Mouse (Mus musculus): Measurements from ENCODE around the gene Fbxl14. TPM values are rescaled to one million over a fixed set of nuclear protein-coding genes. Genes with fewer than 3 reads are reported as not detected.

Gene Fbxl14
- total and polyA plus RNA-seq, 3 experiments = 58.1 to 65.4 TPM; not detected in 1

- Histone ChIP-seq H3K27ac (ENCODE audit: control insufficient read depth, low read depth, low read length) (no peak overlapping the region), H3K9me3 (replicated peaks; ENCODE audit: insufficient read depth, low read length) (no peaks in the 10 kb centered on the region), H3K4me3 (ENCODE audit: control insufficient read depth in 1 of 2, insufficient read depth in 1 of 2, low read depth in 2 of 2, low read length in 2 of 2) (no peak overlapping the region), H3K9ac (ENCODE audit: control insufficient read depth, low read depth, low read length, poor library complexity, severe bottlenecking) (peak overlapping the region; percentile 46), H3K79me2 (ENCODE audit: control insufficient read depth, insufficient read depth, low read length, poor library complexity) (peaks cover 38% of the 10 kb centered on the region), H3K4me1 (ENCODE audit: control insufficient read depth in 1 of 2, insufficient read depth in 2 of 2, low read length in 2 of 2) (peaks cover 3 to 6% of the 10 kb centered on the region in 2 experiments), H3K36me3 (ENCODE audit: control insufficient read depth in 1 of 2, insufficient read depth in 2 of 2, low read length in 2 of 2) (peaks cover 3 to 12% of the 10 kb centered on the region in 2 experiments; a peak in 3 of 4 replicates), H3K27me3 (ENCODE audit: control insufficient read depth in 1 of 2, insufficient read depth in 2 of 2, low read length in 2 of 2) (no peaks in the 10 kb centered on the region)
- no peak for DNase-seq (ENCODE audit: low read depth, low spot score)
- TF ChIP-seq MYC (IDR thresholded peaks at IDR 0.05; ENCODE audit: low read depth, low read length) = no peak
- no peak for TF ChIP-seq TCF12 (IDR thresholded peaks at IDR 0.05; ENCODE audit: low read depth, low read length)
- TF ChIP-seq ZMIZ1 (IDR thresholded peaks at IDR 0.05; ENCODE audit: low read depth, low read length) = no peak
- TF ChIP-seq ELF1 (IDR thresholded peaks at IDR 0.05; ENCODE audit: low read depth, low read length) = no peak
- no peak for TF ChIP-seq TAL1 (IDR thresholded peaks at IDR 0.05; ENCODE audit: low read length)
- no peak for TF ChIP-seq NELFE (IDR thresholded peaks at IDR 0.05; ENCODE audit: low read depth, low read length)
These were observed 3.6 kb downstream of the Fbxl14 start for GRCm38 (mm10) chr6:119482958-119483600.

- TF ChIP-seq ETS1 (IDR thresholded peaks at IDR 0.05; ENCODE audit: low read depth, low read length) (peak; percentile 20; the same call in 1 of the 2 replicates), ZMIZ1 (IDR thresholded peaks at IDR 0.05; ENCODE audit: low read depth, low read length) (no peak), MEF2A (IDR thresholded peaks at IDR 0.05; ENCODE audit: extremely low read depth, insufficient replicate concordance, low read depth, low read length, poor library complexity, severe bottlenecking) (no peak), GATA1 (IDR thresholded peaks at IDR 0.05; ENCODE audit: low read depth, low read length) (peak; percentile 68)
- Histone ChIP-seq H3K36me3 (ENCODE audit: control insufficient read depth in 1 of 2, insufficient read depth in 2 of 2, low read length in 2 of 2) (peaks cover 3 to 11% of the 10 kb centered on the region in 2 experiments; a peak in 3 of 4 replicates), H3K4me3 (ENCODE audit: control insufficient read depth in 1 of 2, insufficient read depth in 1 of 2, low read depth in 2 of 2, low read length in 2 of 2) (no peak overlapping the region), H3K9me3 (replicated peaks; ENCODE audit: insufficient read depth, low read length) (no peaks in the 10 kb centered on the region), H3K9ac (ENCODE audit: control insufficient read depth, low read depth, low read length, poor library complexity, severe bottlenecking) (no peak overlapping the region), H3K27ac (ENCODE audit: control insufficient read depth, low read depth, low read length) (no peak overlapping the region), H3K79me2 (ENCODE audit: control insufficient read depth, insufficient read depth, low read length, poor library complexity) (peaks cover 23% of the 10 kb centered on the region), H3K27me3 (ENCODE audit: control insufficient read depth in 1 of 2, insufficient read depth in 2 of 2, low read length in 2 of 2) (no peaks in the 10 kb centered on the region), H3K4me1 (ENCODE audit: control insufficient read depth in 1 of 2, insufficient read depth in 2 of 2, low read length in 2 of 2) (peaks cover 0 to 5% of the 10 kb centered on the region in 2 experiments; a peak in 1 of 4 replicates)
- DNase-seq (ENCODE audit: low read depth, low spot score) = peak; percentile 53
These were observed 6.0 kb downstream of the Fbxl14 start for GRCm38 (mm10) chr6:119485486-119485885.

GRCm38 (mm10) chr6:119486381-119487084, 7.1 kb downstream of the Fbxl14 start:
- H3K4me3 ChIP-seq (ENCODE audit: control insufficient read depth in 1 of 2, insufficient read depth in 1 of 2, low read depth in 2 of 2, low read length in 2 of 2) = no peak overlapping the region
- H3K9me3 ChIP-seq (replicated peaks; ENCODE audit: insufficient read depth, low read length) = no peaks in the 10 kb centered on the region
- no peak for TF ChIP-seq POLR2A (IDR thresholded peaks at IDR 0.05; ENCODE audit: control insufficient read depth in 1 of 2, insufficient read depth in 1 of 2, low read depth in 1 of 2, low read length in 2 of 2, poor library complexity in 1 of 2)
- TF ChIP-seq SIN3A (IDR thresholded peaks at IDR 0.05; ENCODE audit: low read length) = no peak
- no peak for TF ChIP-seq NELFE (IDR thresholded peaks at IDR 0.05; ENCODE audit: low read depth, low read length)
- TF ChIP-seq TAL1 (IDR thresholded peaks at IDR 0.05; ENCODE audit: low read length) = no peak
- no peak for TF ChIP-seq ZKSCAN1 (IDR thresholded peaks at IDR 0.05; ENCODE audit: low read depth, low read length)
- TF ChIP-seq RCOR1 (IDR thresholded peaks at IDR 0.05; ENCODE audit: low read depth, low read length) = no peak
- TF ChIP-seq TBP (IDR thresholded peaks at IDR 0.05; ENCODE audit: low read depth, low read length) = no peak
- TF ChIP-seq MYC (IDR thresholded peaks at IDR 0.05; ENCODE audit: low read depth, low read length) = no peak
- TF ChIP-seq MAZ (IDR thresholded peaks at IDR 0.05; ENCODE audit: low read depth, low read length) = no peak
- TF ChIP-seq USF1 (IDR thresholded peaks at IDR 0.05; ENCODE audit: low read depth, low read length) = no peak
- no peak for TF ChIP-seq EP300 (IDR thresholded peaks at IDR 0.05; ENCODE audit: low read depth in 1 of 2, low read length in 2 of 2)
- TF ChIP-seq POLR2AphosphoS5 (IDR thresholded peaks at IDR 0.05; ENCODE audit: borderline replicate concordance, low read depth, low read length) = no peak
- TF ChIP-seq ZNF384 (IDR thresholded peaks at IDR 0.05; ENCODE audit: low read depth, low read length) = no peak
- TF ChIP-seq MXI1 (IDR thresholded peaks at IDR 0.05; ENCODE audit: low read depth, low read length) = no peak
- no peak for DNase-seq (ENCODE audit: low read depth, low spot score)
- H3K27ac ChIP-seq (ENCODE audit: control insufficient read depth, low read depth, low read length) = no peak overlapping the region
- H3K27me3 ChIP-seq (ENCODE audit: control insufficient read depth in 1 of 2, insufficient read depth in 2 of 2, low read length in 2 of 2) = no peaks in the 10 kb centered on the region
- H3K9ac ChIP-seq (ENCODE audit: control insufficient read depth, low read depth, low read length, poor library complexity, severe bottlenecking) = no peak overlapping the region
- H3K79me2 ChIP-seq (ENCODE audit: control insufficient read depth, insufficient read depth, low read length, poor library complexity) = peaks cover 14% of the 10 kb centered on the region
- peaks cover 3 to 11% of the 10 kb centered on the region in 2 experiments; a peak in 3 of 4 replicates for H3K36me3 ChIP-seq (ENCODE audit: control insufficient read depth in 1 of 2, insufficient read depth in 2 of 2, low read length in 2 of 2)
- H3K4me1 ChIP-seq (ENCODE audit: control insufficient read depth in 1 of 2, insufficient read depth in 2 of 2, low read length in 2 of 2) = peaks cover 0 to 5% of the 10 kb centered on the region in 2 experiments; a peak in 1 of 4 replicates

All from MEL (cell line).